Mouse (Mus musculus) hindbrain, embryonic 11.5 days (tissue): ENCODE measurements at regions not wholly inside any gene's neighbourhood (a gene's known extent, or its start where the extent isn't known, plus 50 kb on each side); places are given as distances from the start of the nearest gene placed in this dataset.

ENCODE experiments used
- ATAC-seq: fragments of 200-750 bp; cut with Nextera tagmentation; 2 replicates; pipeline ENCODE4 v1.8.0; 2017; ENCODE audit warnings: mild to moderate bottlenecking, moderate TSS enrichment, moderate library complexity; ENCODE audit not compliant: low FRiP score
- DNase-seq: peaks from one replicate; pipeline ENCODE4 v3.0.0-alpha.2; 2015; ENCODE audit warnings: low spot score
- H3K27ac ChIP-seq: fragments of 300-500 bp; sonication (generic); 2 replicates; pipeline ENCODE4 v1.5.1; 2014; ENCODE audit warnings: mild to moderate bottlenecking, low read depth, low read length
- H3K27me3 ChIP-seq: fragments of 300-500 bp; sonication (generic); 2 replicates; pipeline ENCODE4 v1.6.1; 2014; ENCODE audit warnings: mild to moderate bottlenecking, low read length, moderate library complexity, mixed read lengths; ENCODE audit not compliant: control insufficient read depth, insufficient read depth
- H3K36me3 ChIP-seq: fragments of 300-500 bp; sonication (generic); 2 replicates; pipeline ENCODE4 v1.6.1; 2014; ENCODE audit warnings: mild to moderate bottlenecking, low read length, moderate library complexity, mixed read lengths; ENCODE audit not compliant: control insufficient read depth, insufficient read depth
- H3K4me1 ChIP-seq: fragments of 300-500 bp; sonication (generic); replicated peaks from 2 replicates; pipeline ENCODE4 v1.6.1; 2014; ENCODE audit warnings: low read length, mixed read lengths; ENCODE audit not compliant: control insufficient read depth, insufficient read depth
- H3K4me2 ChIP-seq: fragments of 300-500 bp; sonication (generic); replicated peaks from 2 replicates; pipeline ENCODE4 v1.6.1; 2014; ENCODE audit warnings: mild to moderate bottlenecking, low read depth, low read length
- H3K4me3 ChIP-seq: fragments of 300-500 bp; sonication (generic); 2 replicates; pipeline ENCODE4 v1.5.1; 2014; ENCODE audit warnings: low read depth, low read length
- H3K9ac ChIP-seq: fragments of 300-500 bp; sonication (generic); 2 replicates; pipeline ENCODE4 v1.6.1; 2014; ENCODE audit warnings: low read depth, low read length
- H3K9me3 ChIP-seq: fragments of 300-500 bp; sonication (generic); 2 replicates; pipeline ENCODE4 v1.6.1; 2016; ENCODE audit warnings: low read length; ENCODE audit not compliant: control insufficient read depth
- WGBS: fragments of 180-500 bp; shearing (Covaris S2); extraction: QIAGEN DNeasy Blood & Tissue Kit; methylation state at CpG from one replicate; pipeline ENCODE4 v1.1.7; 2014; 5-methylcytosine and 5-hydroxymethylcytosine counted together

DNA sequence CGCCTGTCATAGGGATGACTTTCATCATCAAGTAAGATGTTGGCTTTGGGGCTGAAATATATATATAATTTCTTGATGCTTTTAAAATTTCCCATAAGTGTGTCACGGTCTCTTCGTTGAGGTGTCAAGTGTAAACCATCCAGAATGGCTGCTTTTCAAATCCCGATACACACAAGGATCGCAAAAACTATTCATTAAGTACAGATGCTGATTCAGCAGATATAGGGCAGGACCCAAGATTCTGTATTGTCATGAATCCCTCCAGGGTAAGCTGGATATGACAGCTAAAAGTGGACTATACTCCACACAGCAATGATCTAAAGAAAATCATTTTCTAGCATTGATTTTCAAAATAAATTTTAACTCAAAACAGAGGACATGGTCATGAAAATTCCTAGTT is 83.1 kb upstream of the Arid2 start:
- DNase-seq = no peak
- no peak overlapping the region for H3K27ac ChIP-seq
- H3K9me3 ChIP-seq = no peaks in the 10 kb centered on the region
- no peak overlapping the region for H3K4me2 ChIP-seq
- no peak for ATAC-seq
- no peaks in the 10 kb centered on the region for H3K36me3 ChIP-seq
- no peak overlapping the region for H3K4me3 ChIP-seq
- no peak overlapping the region for H3K9ac ChIP-seq
- WGBS = 91% methylated on average over 5 of the region's 5 CpGs
- no peaks in the 10 kb centered on the region for H3K4me1 ChIP-seq
- H3K27me3 ChIP-seq = no peaks in the 10 kb centered on the region

DNA sequence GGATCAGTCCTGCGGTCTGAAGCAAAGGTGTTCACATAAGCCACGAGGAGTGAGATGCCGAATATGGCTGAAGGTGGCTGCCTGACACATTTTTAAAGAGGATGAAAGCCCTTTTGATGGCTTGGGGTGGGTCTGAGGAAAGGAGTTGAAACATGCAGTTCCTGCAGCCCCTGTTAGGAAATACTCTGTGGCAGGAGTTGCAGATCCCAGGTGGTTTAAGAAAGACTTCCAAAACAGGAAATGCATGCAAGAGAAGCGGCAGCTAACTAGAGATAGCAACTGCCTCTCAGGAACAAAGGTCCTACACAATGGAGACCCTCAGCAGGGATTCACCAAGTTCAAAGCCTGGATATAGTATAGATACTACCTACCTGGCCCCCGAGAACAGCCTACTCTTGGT is 82.7 kb upstream of the Arid2 start:
- no peaks in the 10 kb centered on the region for H3K9me3 ChIP-seq
- WGBS = 84% methylated on average over 5 of the region's 5 CpGs

DNA sequence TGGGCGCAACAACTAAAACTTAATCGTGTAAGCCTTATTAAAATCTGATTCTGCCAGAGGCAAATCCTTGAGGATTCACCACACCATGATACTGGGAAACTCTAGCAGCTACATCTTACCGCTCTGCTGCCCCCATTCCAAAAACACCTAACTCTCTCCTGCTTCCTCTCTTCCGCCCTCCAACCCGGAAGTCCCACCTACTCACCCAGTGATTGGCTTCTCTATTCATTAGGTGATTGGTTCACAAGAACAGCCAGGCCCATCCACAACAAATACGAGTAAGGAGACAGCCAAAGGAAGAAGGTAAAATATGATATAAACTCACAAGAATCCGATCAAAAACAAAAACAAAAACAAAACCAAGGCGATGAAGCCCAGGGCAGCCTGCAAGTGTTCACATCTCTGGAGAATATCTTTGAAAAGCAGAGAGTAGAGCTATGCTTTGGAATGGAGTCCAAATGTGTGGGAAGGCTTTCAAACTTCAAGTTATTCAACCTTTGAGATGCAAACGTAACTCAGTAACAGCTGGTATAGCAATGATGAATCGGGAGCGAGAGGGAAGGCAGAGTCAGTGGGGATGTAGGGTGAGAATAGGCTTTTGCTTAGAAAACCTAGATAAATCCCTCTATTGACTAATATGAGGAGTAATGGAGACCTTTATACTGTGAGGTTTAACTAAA is 76.5 kb upstream of the Arid2 start:
- Histone ChIP-seq H3K36me3 (no peaks in the 10 kb centered on the region), H3K27me3 (no peaks in the 10 kb centered on the region), H3K9ac (no peak overlapping the region), H3K27ac (no peak overlapping the region), H3K4me1 (no peaks in the 10 kb centered on the region), H3K4me2 (no peak overlapping the region), H3K4me3 (no peak overlapping the region), H3K9me3 (no peaks in the 10 kb centered on the region)
- DNase-seq (no peak), ATAC-seq (no peak)
- 84% methylated on average over 11 of the region's 11 CpGs for WGBS

More for the DNA sequence above, 82.7 kb upstream of the Arid2 start:
- H3K4me1 ChIP-seq = no peaks in the 10 kb centered on the region
- H3K36me3 ChIP-seq = no peaks in the 10 kb centered on the region
- no peak overlapping the region for H3K9ac ChIP-seq
- ATAC-seq (no peak), DNase-seq (no peak)
- H3K4me3 ChIP-seq = no peak overlapping the region
- H3K27ac ChIP-seq = no peak overlapping the region
- H3K27me3 ChIP-seq = no peaks in the 10 kb centered on the region
- H3K4me2 ChIP-seq = no peak overlapping the region

DNA sequence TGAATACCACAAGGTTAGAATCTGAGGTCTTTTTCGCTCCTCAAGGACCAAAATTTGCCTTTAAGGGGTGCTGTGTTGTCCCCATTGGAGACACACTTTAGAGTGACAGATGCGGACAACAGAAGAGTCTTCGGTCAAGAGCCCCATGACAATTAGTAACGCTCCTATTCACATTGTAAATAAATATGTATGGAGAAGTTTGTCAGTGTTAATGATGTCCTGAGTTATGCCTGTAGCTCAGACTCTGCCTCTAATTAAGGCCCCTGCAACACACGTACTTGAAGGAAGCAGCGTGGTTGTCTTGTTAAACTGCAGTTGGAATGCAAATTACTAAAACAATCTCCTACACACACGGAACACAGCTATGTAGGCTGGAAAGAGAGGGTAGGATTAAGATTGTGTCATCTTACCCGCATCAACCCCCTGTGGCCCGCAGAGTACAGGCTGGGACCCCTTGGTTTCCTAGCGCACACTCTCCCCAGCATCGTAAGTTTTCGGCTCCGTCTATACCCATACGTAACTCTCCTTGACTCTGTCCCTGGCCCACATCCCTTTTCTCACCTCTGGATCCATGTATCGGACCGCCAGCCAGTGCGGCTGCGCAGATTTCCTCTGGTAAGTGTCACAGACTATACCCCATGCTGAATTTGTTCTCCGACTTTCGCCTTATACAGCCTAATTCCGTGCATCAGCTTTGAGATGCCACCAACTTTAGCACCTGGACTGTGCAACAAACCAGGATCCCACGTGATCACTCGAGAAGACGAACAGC is 73.6 kb upstream of the Arid2 start:
- no peak overlapping the region for H3K4me2 ChIP-seq
- no peak for ATAC-seq
- H3K9ac ChIP-seq = no peak overlapping the region
- H3K4me3 ChIP-seq = no peak overlapping the region
- H3K36me3 ChIP-seq = no peaks in the 10 kb centered on the region
- no peaks in the 10 kb centered on the region for H3K9me3 ChIP-seq
- H3K27me3 ChIP-seq = no peaks in the 10 kb centered on the region
- no peaks in the 10 kb centered on the region for H3K4me1 ChIP-seq
- 83% methylated on average over 24 of the region's 24 CpGs for WGBS
- no peak for DNase-seq
- no peak overlapping the region for H3K27ac ChIP-seq

DNA sequence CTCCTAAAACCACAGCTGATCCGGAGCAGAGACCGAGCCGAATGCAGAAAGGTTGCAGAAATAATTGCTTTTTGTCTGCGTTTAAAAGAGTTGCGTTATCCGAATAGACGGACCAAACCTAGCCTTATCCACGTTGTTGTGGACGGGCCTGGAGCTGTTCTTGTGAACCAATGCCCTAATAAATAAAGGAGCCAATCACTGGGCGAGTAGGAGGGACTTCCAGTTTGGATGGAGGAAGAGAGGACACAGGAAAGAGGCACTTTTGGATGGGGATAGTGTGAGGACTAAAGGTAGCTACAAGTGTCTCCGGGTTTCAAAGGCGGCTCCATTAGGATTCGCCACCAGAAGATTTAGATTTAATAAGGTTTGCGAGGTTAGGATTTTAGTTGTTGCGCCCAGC is 69.4 kb upstream of the Arid2 start:
- H3K27me3 ChIP-seq = no peaks in the 10 kb centered on the region
- H3K4me3 ChIP-seq = no peak overlapping the region
- ATAC-seq (no peak), DNase-seq (no peak)
- no peak overlapping the region for H3K27ac ChIP-seq
- no peak overlapping the region for H3K9ac ChIP-seq
- no peaks in the 10 kb centered on the region for H3K4me1 ChIP-seq
- no peaks in the 10 kb centered on the region for H3K9me3 ChIP-seq
- H3K36me3 ChIP-seq = no peaks in the 10 kb centered on the region
- WGBS = 93% methylated on average over 15 of the region's 15 CpGs
- no peak overlapping the region for H3K4me2 ChIP-seq

DNA sequence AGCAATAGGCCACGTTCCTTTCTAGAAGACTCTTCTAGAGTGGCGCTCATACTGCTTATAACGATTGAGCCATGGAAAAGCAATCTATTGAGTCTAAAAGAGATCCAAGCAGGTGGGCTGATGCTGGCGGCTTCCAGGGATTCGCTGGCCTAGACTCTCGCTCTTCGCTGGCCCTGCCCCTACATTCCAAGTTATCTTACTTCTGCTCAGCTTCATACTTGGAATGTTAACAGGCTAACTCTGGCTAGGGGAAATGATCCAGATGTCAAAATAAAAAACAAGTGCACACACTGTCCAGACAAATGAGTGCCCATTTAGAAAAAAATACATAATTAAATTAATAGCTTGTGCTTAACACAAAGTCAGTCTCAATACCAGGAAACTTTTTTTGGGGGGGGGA is 67.6 kb upstream of the Arid2 start:
- no peaks in the 10 kb centered on the region for H3K4me1 ChIP-seq
- WGBS = 92% methylated on average over 7 of the region's 7 CpGs
- no peak overlapping the region for H3K9ac ChIP-seq
- H3K9me3 ChIP-seq = no peaks in the 10 kb centered on the region
- DNase-seq (no peak), ATAC-seq (no peak)
- no peak overlapping the region for H3K4me2 ChIP-seq
- H3K36me3 ChIP-seq = no peaks in the 10 kb centered on the region
- no peak overlapping the region for H3K4me3 ChIP-seq
- H3K27me3 ChIP-seq = no peaks in the 10 kb centered on the region
- no peak overlapping the region for H3K27ac ChIP-seq

DNA sequence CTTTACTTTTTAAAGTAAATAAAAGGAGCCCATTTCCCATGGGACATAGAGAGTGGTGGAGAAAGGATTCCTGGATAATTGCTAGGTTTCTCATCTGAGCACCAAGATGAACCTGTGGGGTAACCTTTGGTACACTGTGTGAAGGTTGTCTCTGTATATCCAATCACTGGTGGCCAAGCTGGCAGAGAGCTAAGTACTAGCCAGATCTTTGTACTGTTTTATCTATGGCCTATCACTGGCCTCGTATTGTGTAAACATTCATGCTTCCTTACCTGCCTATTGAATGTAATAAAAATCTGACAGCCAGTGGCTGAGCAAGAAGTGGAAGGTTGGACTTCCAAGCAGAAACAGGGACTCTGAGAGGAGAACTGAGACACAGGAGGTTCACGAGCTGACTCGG is 55.3 kb upstream of the Arid2 start:
- H3K4me1 ChIP-seq = no peaks in the 10 kb centered on the region
- no peaks in the 10 kb centered on the region for H3K27me3 ChIP-seq
- no peak overlapping the region for H3K4me3 ChIP-seq
- no peak overlapping the region for H3K9ac ChIP-seq
- ATAC-seq = no peak
- 91% methylated on average over 3 of the region's 3 CpGs for WGBS
- H3K9me3 ChIP-seq = no peaks in the 10 kb centered on the region
- H3K27ac ChIP-seq = no peak overlapping the region
- H3K4me2 ChIP-seq = no peak overlapping the region
- no peaks in the 10 kb centered on the region for H3K36me3 ChIP-seq
- DNase-seq = no peak

DNA sequence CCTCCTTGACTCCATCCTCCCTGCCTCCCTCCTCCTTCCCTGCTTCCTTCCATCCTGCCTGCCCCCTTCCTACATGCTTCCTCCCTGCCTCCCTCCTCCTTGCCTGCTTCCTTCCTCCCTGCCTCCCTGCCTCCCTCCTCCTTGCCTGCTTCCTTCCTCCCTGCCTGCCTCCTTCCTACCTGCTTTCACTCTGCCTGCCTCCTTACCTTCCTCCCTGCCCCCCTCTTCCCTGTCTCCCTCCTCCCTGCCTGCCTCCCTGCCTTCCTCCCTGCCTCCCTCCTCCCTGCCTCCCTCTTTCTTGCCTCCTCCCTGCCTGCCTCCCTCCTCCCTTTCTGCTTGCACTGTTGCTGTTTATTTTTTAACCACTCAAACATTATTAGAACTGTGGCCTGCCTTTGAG is 54.2 kb upstream of the Arid2 start:
- Histone ChIP-seq H3K4me3 (no peak overlapping the region), H3K27ac (no peak overlapping the region), H3K9ac (no peak overlapping the region), H3K4me2 (no peak overlapping the region), H3K4me1 (no peaks in the 10 kb centered on the region), H3K9me3 (no peaks in the 10 kb centered on the region), H3K27me3 (no peaks in the 10 kb centered on the region), H3K36me3 (no peaks in the 10 kb centered on the region)
- DNase-seq = no peak
- ATAC-seq = no peak

DNA sequence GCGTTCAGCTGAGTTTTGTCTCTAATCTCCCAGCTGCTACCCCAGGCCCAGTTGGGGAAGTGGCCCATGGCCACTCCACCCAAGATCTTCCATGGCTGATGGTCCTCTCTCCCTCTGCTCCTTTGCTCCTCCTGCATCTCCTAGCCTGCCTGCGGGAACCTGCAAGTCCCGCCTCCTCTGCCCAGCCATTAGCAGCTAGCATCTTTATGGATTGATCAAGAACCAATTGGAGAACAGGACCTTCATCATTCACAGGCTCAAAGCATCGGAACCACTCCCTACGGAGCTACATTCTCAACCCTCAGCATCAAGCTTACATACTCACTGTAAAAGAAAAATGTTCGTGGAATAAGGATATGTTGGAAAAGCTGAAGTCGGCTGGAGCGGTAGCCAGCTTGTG is 52.5 kb upstream of the Arid2 start:
- WGBS = 62% methylated on average over 8 of the region's 8 CpGs
- no peak overlapping the region for H3K9ac ChIP-seq
- ATAC-seq = no peak

More for the DNA sequence above, 52.5 kb upstream of the Arid2 start:
- H3K36me3 ChIP-seq = no peaks in the 10 kb centered on the region
- H3K4me3 ChIP-seq = no peak overlapping the region
- H3K27me3 ChIP-seq = no peaks in the 10 kb centered on the region
- DNase-seq = peak; percentile 16
- H3K4me2 ChIP-seq = no peak overlapping the region
- H3K4me1 ChIP-seq = no peaks in the 10 kb centered on the region
- no peak overlapping the region for H3K27ac ChIP-seq
- H3K9me3 ChIP-seq = no peaks in the 10 kb centered on the region
